Mouse (Mus musculus): ENCODE data around the gene Kcnc1.

Kcnc1 gene

GRCm38 (mm10) chr7:46396231-46396927 lies at the start of gene Kcnc1:
Gene Kcnc1, plus strand, starts transcription at chr7:46396497.
- peak; percentile 61 to 65 for DNase-seq (ENCODE audit: low spot score in 2 of 2)

GRCm38 (mm10) chr7:46347692-46348091 lies 48.6 kb upstream of the Kcnc1 start:
- DNase-seq (ENCODE audit: low spot score in 2 of 2), result no peak

GRCm38 (mm10) chr7:46348813-46349212 lies 47.5 kb upstream of the Kcnc1 start:
- DNase-seq (ENCODE audit: low spot score in 2 of 2), result no peak

- DNase-seq (ENCODE audit: low spot score in 2 of 2), result no peak
Observed at GRCm38 (mm10) chr7:46350119-46350702, 46.1 kb upstream of the Kcnc1 start.

- no peak for DNase-seq (ENCODE audit: low spot score in 2 of 2)
Observed at GRCm38 (mm10) chr7:46352748-46353147, 43.5 kb upstream of the Kcnc1 start.

GRCm38 (mm10) chr7:46353216-46353615 lies 43.1 kb upstream of the Kcnc1 start:
- no peak for DNase-seq (ENCODE audit: low spot score in 2 of 2)

- no peak for DNase-seq (ENCODE audit: low spot score in 2 of 2)
Observed at GRCm38 (mm10) chr7:46353875-46354274, 42.4 kb upstream of the Kcnc1 start.

GRCm38 (mm10) chr7:46361776-46362175 lies 34.5 kb upstream of the Kcnc1 start:
- DNase-seq (ENCODE audit: low spot score in 2 of 2), result no peak

GRCm38 (mm10) chr7:46364154-46364553 lies 32.1 kb upstream of the Kcnc1 start:
- DNase-seq (ENCODE audit: low spot score in 2 of 2), result no peak

- DNase-seq (ENCODE audit: low spot score in 2 of 2), result no peak
Observed at GRCm38 (mm10) chr7:46365810-46366209, 30.5 kb upstream of the Kcnc1 start.

- no peak for DNase-seq (ENCODE audit: low spot score in 2 of 2)
Observed at GRCm38 (mm10) chr7:46371104-46371503, 25.2 kb upstream of the Kcnc1 start.

GRCm38 (mm10) chr7:46376172-46377007 lies 19.9 kb upstream of the Kcnc1 start, which contains the start of gene Myod1:
Gene Myod1, plus strand, starts transcription at chr7:46376474.
- no peak for DNase-seq (ENCODE audit: low spot score in 2 of 2)

- no peak for DNase-seq (ENCODE audit: low spot score in 2 of 2)
Observed at GRCm38 (mm10) chr7:46377008-46377346, 19.3 kb upstream of the Kcnc1 start.

GRCm38 (mm10) chr7:46378123-46378522 lies 18.2 kb upstream of the Kcnc1 start:
- peak in 1 of 2 experiments; percentile 32 for DNase-seq (ENCODE audit: low spot score in 2 of 2)

GRCm38 (mm10) chr7:46378983-46379382 lies 17.3 kb upstream of the Kcnc1 start:
- peak; percentile 38 to 49 for DNase-seq (ENCODE audit: low spot score in 2 of 2)

- no peak for DNase-seq (ENCODE audit: low spot score in 2 of 2)
Observed at GRCm38 (mm10) chr7:46380625-46381024, 15.7 kb upstream of the Kcnc1 start.

- no peak for DNase-seq (ENCODE audit: low spot score in 2 of 2)
Observed at GRCm38 (mm10) chr7:46387430-46387829, 8.9 kb upstream of the Kcnc1 start.

- DNase-seq (ENCODE audit: low spot score in 2 of 2), result peak; percentile 70 to 71
Observed at GRCm38 (mm10) chr7:46389456-46390085, 6.7 kb upstream of the Kcnc1 start.

- no peak for DNase-seq (ENCODE audit: low spot score in 2 of 2)
Observed at GRCm38 (mm10) chr7:46390226-46390625, 6.1 kb upstream of the Kcnc1 start.

GRCm38 (mm10) chr7:46391701-46392100 lies 4.6 kb upstream of the Kcnc1 start:
- peak; percentile 60 to 62 for DNase-seq (ENCODE audit: low spot score in 2 of 2)

GRCm38 (mm10) chr7:46393116-46393515 lies 3.2 kb upstream of the Kcnc1 start:
- peak; percentile 68 to 71 for DNase-seq (ENCODE audit: low spot score in 2 of 2)
